Mouse (Mus musculus): Measurements from ENCODE around the gene Crp.
A peak's percentile ranks its signal among the peaks of the same experiment; 100 is the strongest.

The Crp gene

DNA sequence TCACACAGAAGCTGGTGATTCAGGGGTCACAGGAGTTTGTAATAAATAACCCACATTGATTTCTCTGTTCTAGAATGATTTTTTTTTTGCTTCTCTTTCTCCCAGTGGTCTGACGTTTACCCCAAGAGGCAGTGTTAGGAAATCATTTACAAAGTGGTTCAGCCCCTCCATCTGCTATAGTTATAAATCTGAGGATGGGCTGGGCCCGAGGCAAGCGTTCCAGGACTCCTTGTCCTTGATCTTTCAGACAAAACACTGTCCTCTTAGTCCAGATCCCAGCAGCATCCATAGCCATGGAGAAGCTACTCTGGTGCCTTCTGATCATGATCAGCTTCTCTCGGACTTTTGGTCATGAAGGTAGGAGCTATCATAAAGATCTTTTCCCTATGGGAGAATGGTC is at the start of gene Crp:
Gene Crp (plus strand): TSS at position 212 of the 400 bp plus-strand sequence.
- TF ChIP-seq GATA4 (IDR thresholded peaks at IDR 0.05; ENCODE audit: insufficient replicate concordance, low read length) = no peak

DNA sequence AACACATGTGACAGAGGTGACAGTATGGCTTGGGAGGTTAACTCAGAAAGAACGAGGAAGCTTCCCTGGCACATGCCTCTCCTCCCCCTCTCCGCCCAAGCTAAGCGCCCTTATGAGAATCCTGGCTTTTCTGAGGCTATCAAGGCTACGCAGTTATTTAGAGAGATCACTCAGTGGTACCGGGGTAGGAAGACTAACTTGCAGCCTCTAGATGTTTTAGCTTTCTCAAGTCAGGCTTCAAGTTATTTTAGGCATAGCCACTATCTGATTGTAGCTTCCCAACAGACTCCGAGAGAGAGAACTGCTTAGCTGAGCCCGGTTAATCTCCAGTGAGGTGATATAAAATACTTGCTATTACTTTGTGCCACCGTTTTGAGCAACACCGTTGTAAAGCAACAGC is 48.5 kb upstream of the Crp start:
- no peak for TF ChIP-seq GATA4 (IDR thresholded peaks at IDR 0.05; ENCODE audit: insufficient replicate concordance, low read length)

DNA sequence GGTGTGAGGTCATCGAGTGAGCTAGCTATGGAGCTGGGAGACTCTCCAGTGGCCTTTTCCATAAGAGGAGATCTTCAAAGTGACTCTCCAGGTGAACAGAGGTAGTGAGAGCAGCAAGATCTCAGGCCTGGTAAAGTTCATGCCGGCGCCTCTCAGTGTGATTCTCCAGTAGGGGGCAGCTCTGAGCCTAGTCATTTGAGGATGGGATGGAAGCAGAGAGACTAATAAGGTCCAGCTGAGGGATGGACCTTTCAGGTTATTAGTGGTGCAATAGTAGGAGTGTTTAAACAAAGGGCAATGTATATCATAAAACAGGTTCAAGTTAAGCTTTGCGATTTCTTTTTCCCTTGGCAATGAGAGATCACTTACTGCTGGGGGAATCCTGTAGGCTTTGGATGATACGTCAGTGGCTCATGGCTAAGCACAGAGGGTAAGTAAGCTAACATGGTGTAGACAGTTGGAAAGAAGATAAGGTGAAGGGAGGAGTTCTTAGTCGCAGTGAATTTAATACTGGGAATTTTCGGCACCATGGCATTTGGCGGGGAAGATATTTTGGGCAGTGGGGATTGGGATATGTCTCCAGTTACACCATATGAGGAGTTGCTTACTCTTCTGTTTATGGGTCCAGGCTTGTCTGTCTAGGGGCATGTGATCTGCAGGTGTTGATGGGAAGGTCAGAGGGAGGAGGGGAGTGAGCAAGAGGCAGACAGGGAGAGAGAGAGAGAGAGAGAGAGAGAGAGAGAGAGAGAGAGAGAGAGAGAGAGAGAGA is 47.2 kb upstream of the Crp start:
- TF ChIP-seq GATA4 (IDR thresholded peaks at IDR 0.05; ENCODE audit: insufficient replicate concordance, low read length) = no peak

DNA sequence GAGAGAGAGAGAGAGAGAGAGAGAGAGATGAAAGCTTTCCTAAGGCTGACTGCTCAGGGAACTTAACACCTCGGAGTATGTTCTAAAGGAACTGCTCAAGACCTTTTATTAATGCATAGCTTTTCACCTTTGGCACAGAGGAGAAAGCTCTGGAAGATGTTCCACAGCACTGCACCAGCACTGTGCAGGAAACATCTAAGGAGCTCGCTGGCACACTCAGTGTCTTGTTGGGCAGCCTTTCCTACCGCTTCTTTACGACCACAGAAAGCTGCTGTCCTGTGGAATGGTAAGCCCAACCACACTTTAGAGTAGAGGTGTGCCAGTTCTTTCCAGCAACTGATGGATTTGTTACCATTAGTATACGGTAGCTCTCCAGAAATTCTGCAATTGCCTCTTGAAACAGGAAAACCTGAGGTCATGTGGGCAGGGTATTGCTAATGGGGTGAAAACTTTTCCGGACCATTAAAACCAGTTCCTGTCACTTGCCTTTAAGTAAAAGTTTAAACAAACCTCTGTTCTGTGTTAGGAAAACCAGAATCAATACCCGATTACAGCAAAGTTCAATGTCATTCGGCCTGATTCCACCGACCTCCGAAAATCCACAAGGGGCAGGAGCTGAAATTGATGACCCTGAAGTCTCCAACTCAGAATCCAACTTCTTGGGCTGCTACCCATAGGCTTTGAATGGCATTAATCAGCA is 46.4 kb upstream of the Crp start:
- no peak for TF ChIP-seq GATA4 (IDR thresholded peaks at IDR 0.05; ENCODE audit: insufficient replicate concordance, low read length)

DNA sequence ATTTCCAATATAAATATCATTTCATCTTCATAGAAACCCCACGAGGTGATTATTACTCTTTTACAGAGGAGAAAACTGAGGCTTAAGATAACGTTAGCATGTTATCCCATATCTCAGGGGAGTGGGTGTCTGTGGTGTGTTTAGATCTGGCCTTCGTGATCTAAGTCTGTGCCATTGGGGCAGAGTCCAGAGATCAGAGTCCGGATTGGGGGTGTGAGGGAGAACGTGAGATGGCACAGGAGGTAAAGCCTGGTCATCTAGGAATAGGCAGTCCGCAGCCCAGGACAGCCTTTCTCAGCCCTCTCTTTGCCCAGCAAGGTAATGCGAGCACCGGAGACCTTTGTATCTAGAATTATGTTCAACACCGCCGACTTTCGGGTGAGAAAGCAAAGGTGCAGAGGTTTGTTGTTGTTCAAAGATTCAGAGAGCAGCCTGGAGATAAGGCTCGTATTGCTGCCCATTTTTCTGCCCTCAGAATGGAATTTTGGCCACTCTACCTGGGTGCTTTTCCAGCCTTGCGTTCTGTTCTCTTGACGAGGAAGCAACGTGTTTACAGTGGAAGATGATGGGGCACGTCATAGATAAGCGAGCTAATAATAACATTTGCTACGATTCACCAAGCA is 45.7 kb upstream of the Crp start:
- peak; percentile 96; the same call in 1 of the 2 replicates for TF ChIP-seq GATA4 (IDR thresholded peaks at IDR 0.05; ENCODE audit: insufficient replicate concordance, low read length)

DNA sequence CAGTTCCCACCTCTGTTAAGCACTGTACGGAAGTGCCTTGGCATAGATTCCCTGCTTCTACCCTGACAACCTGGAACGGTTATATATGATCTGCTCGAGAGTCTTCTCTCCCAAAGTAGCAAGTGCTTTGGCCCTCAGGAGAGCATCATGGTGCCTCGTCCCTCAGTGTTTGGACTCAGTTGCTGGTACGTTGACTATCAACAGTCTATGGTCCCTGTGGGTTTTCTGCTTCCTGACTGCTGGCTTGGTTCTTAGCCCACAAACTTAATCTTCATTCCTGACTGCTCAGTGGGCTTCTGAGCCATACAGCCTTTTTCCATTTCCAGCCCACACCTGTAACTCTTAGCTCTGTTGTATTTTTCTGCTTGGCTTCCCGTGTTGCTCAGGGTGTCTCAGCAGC is 44.0 kb upstream of the Crp start:
- TF ChIP-seq GATA4 (IDR thresholded peaks at IDR 0.05; ENCODE audit: insufficient replicate concordance, low read length) = no peak

DNA sequence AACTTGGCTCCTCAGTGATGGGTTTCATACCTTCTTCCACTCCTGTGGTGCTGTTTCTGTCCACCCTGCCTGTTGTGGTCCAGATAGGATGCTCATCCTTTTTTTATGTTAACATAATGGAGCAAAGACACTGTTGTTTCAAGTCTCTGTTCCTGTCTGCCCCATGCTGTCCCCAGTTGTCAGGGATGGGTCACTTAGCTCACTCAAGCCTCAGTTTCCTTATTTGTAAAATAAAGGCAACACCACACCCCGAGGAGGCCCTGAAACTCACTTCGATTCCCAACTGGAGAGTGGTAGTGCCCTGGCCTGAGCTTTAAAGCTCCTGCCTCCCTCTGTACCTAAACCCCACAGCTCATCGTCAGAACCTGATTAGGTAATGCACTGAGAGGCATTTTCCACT is 40.6 kb upstream of the Crp start:
- TF ChIP-seq GATA4 (IDR thresholded peaks at IDR 0.05; ENCODE audit: insufficient replicate concordance, low read length) = no peak

DNA sequence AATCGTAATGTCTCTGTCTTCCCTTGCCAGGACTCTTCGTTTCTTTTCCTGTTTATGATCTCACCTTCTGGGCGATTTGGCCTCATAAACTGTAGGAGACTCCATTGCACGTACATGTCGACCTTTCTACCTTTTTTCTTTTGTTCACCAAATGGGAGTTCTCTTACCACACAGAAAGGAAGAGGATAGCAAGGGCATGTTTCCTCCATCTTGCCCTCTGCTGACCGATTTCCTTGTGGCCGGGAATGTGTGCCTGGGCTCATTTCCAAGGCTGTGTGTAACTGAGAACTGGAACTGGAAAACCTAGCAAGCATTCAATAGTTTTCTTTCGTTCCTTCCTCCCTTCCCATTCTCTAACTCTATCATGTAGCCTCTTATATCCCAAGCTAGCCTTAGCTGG is 38.2 kb upstream of the Crp start:
- no peak for TF ChIP-seq GATA4 (IDR thresholded peaks at IDR 0.05; ENCODE audit: insufficient replicate concordance, low read length)

DNA sequence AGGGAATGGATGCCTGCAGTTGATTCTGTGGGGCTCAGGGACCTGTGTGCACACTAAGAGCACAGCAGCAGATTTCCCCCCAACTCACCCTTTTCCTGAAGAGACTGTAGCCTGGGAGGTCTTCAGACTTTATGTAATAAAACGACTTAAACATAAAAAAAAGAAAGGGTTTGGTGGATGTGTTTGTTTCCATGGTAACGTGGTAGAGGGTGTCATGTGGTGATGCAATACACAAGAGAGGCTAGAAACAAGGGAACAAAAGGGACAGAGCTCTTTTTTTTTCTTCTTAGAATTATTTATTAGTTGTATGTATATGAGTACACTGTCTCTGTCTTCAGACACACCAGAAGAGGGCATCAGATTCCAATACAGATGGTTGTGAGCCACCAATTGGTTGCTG is 32.4 kb upstream of the Crp start:
- no peak for TF ChIP-seq GATA4 (IDR thresholded peaks at IDR 0.05; ENCODE audit: insufficient replicate concordance, low read length)

DNA sequence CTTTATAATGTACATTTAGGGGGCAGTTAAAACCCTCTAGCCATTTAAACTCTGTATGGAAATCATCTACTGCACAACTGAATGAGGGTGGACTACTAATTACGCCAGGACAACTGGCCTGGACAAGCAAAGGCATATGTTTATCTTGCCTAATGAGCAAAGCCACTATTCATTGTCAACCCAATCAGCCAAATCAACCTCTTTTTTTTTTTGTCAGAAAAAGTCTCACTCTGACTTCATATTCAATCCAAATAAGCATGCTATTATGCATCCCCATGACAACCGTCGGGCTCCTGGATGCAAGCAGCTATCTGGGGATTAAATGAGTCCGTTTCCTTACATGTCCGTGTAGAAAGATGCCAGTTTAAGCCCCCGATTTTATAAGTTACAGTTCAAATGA is 30.3 kb upstream of the Crp start:
- no peak for TF ChIP-seq GATA4 (IDR thresholded peaks at IDR 0.05; ENCODE audit: insufficient replicate concordance, low read length)

DNA sequence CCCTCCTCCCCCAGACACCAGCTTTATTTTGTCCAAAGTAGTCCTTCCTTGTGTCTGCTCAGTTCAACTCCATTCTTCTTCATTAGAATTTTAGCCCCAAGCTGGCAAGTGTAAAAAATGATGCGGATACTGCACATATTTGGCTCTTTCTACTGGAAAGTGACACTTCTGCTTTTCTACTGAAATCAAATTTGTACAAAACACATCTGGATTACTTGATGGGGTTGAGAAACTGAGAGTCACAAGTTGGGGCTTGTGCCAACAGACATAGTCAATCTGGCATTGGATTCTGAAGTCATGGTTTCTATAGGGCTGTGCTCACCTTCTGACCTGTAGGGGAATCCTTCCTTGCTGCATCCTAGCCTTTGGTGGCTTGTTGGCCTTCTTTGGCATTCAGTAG is 27.1 kb upstream of the Crp start:
- no peak for TF ChIP-seq GATA4 (IDR thresholded peaks at IDR 0.05; ENCODE audit: insufficient replicate concordance, low read length)

DNA sequence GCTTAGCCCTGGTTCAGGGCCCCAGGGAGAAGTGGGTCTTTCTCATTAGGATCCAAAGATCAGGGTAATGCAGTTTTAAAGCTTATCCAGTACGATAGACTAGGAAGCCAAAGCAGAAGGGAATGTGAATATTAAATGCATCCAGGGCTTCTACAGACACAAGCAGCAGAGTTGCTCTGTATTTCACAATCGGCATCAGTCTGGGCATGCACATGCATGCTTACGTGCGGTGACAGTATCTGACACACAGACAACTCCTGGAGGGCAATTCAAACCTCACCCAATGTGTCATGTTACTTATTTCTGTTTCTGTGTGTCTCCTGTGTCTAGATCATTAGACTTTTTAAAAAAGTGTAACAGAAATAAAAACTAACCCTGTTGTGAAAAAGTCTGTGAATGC is 17.1 kb upstream of the Crp start:
- no peak for TF ChIP-seq GATA4 (IDR thresholded peaks at IDR 0.05; ENCODE audit: insufficient replicate concordance, low read length)

DNA sequence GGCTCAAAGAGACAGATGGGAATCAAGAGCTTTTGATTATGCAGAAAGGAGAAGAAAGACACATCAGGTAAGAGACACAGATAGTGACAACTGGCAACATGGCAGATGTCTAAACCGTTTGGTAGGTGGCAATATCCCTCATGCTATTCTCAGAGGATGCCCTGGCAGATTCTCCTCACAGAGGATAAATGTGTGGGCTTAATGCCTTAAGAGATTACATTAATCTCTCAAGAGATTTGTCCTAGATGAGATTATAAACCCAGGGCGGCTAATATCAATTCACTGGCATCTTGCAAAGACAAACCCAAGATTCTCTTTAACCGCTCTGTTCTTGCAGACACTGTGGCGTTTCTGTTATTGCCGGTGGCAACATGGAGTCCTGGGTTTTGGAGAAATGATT is 14.3 kb upstream of the Crp start:
- no peak for TF ChIP-seq GATA4 (IDR thresholded peaks at IDR 0.05; ENCODE audit: insufficient replicate concordance, low read length)

DNA sequence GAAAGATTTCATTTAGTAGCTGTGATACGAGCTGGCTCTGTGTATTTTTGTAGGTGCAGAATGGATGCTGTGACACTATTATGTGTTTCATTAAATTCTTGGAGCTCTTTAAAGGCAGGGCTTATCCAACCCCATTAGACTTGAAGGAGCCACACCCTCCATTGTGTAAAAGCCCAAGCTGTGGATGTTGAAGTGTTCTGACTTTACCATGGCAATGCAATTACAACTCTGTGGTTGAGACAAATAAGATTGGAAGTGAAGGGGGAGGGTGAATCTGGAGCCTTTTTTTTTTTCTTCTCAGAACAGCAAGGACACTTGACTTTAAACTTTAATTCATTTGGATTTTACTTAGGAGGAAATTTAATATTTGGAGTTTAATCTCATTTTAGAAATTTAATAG is 13.9 kb upstream of the Crp start:
- TF ChIP-seq GATA4 (IDR thresholded peaks at IDR 0.05; ENCODE audit: insufficient replicate concordance, low read length) = no peak

DNA sequence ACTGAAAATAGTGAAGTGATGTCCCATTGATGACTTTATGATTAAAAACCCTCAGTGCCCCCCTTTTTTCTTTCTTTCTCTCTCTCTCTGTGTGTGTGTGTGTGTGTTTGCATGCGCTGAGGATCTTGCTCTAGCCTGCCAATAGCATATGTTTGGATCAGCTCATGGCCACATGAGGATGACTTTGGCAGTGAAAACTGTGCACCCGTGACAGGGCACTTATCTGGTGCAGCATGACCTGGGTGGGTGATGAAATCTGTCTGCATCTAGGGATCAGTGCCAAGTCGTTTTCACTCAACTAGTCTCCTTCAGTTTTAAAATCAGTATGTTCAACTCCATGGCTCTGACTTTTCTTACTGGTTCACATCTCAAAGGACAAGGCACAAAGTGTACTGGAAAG is 12.7 kb upstream of the Crp start:
- peak; percentile 20; the same call in 1 of the 2 replicates for TF ChIP-seq GATA4 (IDR thresholded peaks at IDR 0.05; ENCODE audit: insufficient replicate concordance, low read length)

DNA sequence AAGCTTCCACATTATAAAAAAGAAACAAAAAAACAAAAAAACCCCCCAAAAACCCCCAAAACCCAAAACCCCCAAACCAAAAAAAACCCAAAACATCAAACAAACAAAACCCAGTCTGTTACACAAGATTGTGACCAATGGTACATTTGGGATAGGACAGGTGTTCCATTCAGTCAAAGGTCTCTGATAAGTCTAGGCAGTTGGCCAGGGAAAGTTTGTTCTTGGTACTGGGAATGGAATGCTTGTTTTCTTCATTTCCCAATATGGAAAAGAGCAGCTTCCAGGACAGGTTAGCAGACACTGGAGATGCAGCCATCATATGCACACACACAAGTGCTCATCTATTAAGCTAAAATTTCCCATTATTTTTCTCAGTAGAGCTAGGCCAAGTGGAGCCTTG is 433 bp upstream of the Crp start:
- peak; percentile 88 for TF ChIP-seq GATA4 (IDR thresholded peaks at IDR 0.05; ENCODE audit: insufficient replicate concordance, low read length)
